Mouse (Mus musculus): Measurements from ENCODE around the gene Exosc3. TPM values are rescaled to one million over a fixed set of nuclear protein-coding genes. Genes with fewer than 3 reads are reported as not detected.

The Exosc3 gene
- 34.2 and 40.4 TPM in 2 replicates for polyA plus RNA-seq (2015; fragmentation: Nextera tagmentation; extraction: Ambion mirVana)

GRCm38 (mm10) chr4:45342286-45343155, at the start of gene Exosc3:
TSS of gene Exosc3 (minus strand) at chr4:45342732.

GRCm38 (mm10) chr4:45341669-45342249, 773 bp downstream of the Exosc3 start, which contains the start of gene Dcaf10:
TSS of gene Dcaf10 (plus strand) at chr4:45342101.

GRCm38 (mm10) chr4:45296662-45297564, 45.6 kb downstream of the Exosc3 start, which contains the start of gene Trmt10b:
TSS of gene Trmt10b (plus strand) at chr4:45297127.

Other genes starting within 250 kb of the Exosc3 start
- 219 and 220 TPM in 2 replicates for gene Tomm5, start 234.6 kb downstream of the Exosc3 start, polyA plus RNA-seq (2015; fragmentation: Nextera tagmentation; extraction: Ambion mirVana)
- gene Frmpd1, start 157.9 kb downstream of the Exosc3 start, polyA plus RNA-seq (2015; fragmentation: Nextera tagmentation; extraction: Ambion mirVana), result 0.04 TPM in 1 of 2 replicates, not detected in the other
- gene Trmt10b, start 45.6 kb downstream of the Exosc3 start, polyA plus RNA-seq (2015; fragmentation: Nextera tagmentation; extraction: Ambion mirVana), result 10.0 and 11.7 TPM in 2 replicates
- gene Dcaf10, start 631 bp downstream of the Exosc3 start, polyA plus RNA-seq (2015; fragmentation: Nextera tagmentation; extraction: Ambion mirVana), result 9.9 and 11.1 TPM in 2 replicates
- gene Slc25a51, start 66.0 kb upstream of the Exosc3 start, polyA plus RNA-seq (2015; fragmentation: Nextera tagmentation; extraction: Ambion mirVana), result 41.0 and 48.8 TPM in 2 replicates
- gene Shb, start 189.7 kb upstream of the Exosc3 start, polyA plus RNA-seq (2015; fragmentation: Nextera tagmentation; extraction: Ambion mirVana), result 5.3 and 6.6 TPM in 2 replicates